Mouse (Mus musculus): ENCODE measurements around the gene Fanci. TPM values are rescaled to one million over a fixed set of nuclear protein-coding genes. Genes with fewer than 3 reads are reported as not detected.

Gene Fanci
- polyA plus RNA-seq, 1 experiment = 0.17 TPM

- H3K36me3 ChIP-seq (ENCODE audit: control insufficient read depth, insufficient read depth, low read length) = no peaks in the 10 kb centered on the region
- WGBS = 95% methylated on average over 10 of the region's 10 CpGs
- H3K27ac ChIP-seq (ENCODE audit: insufficient read depth, low read depth, low read length) = no peak overlapping the region
- H3K4me3 ChIP-seq (ENCODE audit: insufficient read depth, low read depth, low read length) = no peak overlapping the region
- H3K4me1 ChIP-seq (ENCODE audit: control insufficient read depth, insufficient read depth, low read length) = no peaks in the 10 kb centered on the region
- no peak for TF ChIP-seq POLR2A (IDR thresholded peaks at IDR 0.05; ENCODE audit: low read depth, low read length)
- TF ChIP-seq CTCF (conservative IDR thresholded peaks at IDR 0.05; ENCODE audit: insufficient read depth, insufficient read length, low read depth, low read length) = no peak
- no peaks in the 10 kb centered on the region for H3K27me3 ChIP-seq (replicated peaks; ENCODE audit: control insufficient read depth, insufficient read depth, low read length)
- no peak for DNase-seq
Measured at GRCm38 (mm10) chr7:79422876-79423275, 31.1 kb downstream of the Fanci start.

- Histone ChIP-seq H3K27ac (ENCODE audit: insufficient read depth, low read depth, low read length) (no peak overlapping the region), H3K4me1 (ENCODE audit: control insufficient read depth, insufficient read depth, low read length) (no peaks in the 10 kb centered on the region), H3K27me3 (replicated peaks; ENCODE audit: control insufficient read depth, insufficient read depth, low read length) (no peaks in the 10 kb centered on the region), H3K36me3 (ENCODE audit: control insufficient read depth, insufficient read depth, low read length) (no peaks in the 10 kb centered on the region), H3K4me3 (ENCODE audit: insufficient read depth, low read depth, low read length) (no peak overlapping the region)
- 88% methylated on average over 10 of the region's 10 CpGs for WGBS
- DNase-seq = no peak
- TF ChIP-seq POLR2A (IDR thresholded peaks at IDR 0.05; ENCODE audit: low read depth, low read length) = no peak
- TF ChIP-seq CTCF (conservative IDR thresholded peaks at IDR 0.05; ENCODE audit: insufficient read depth, insufficient read length, low read depth, low read length) = no peak
Measured at GRCm38 (mm10) chr7:79425804-79426203, 34.1 kb downstream of the Fanci start.

- Histone ChIP-seq H3K27ac (ENCODE audit: insufficient read depth, low read depth, low read length) (no peak overlapping the region), H3K4me1 (ENCODE audit: control insufficient read depth, insufficient read depth, low read length) (no peaks in the 10 kb centered on the region), H3K27me3 (replicated peaks; ENCODE audit: control insufficient read depth, insufficient read depth, low read length) (no peaks in the 10 kb centered on the region), H3K36me3 (ENCODE audit: control insufficient read depth, insufficient read depth, low read length) (no peaks in the 10 kb centered on the region), H3K4me3 (ENCODE audit: insufficient read depth, low read depth, low read length) (no peak overlapping the region)
- DNase-seq = no peak
- WGBS = 64% methylated on average over 5 of the region's 5 CpGs
- TF ChIP-seq CTCF (conservative IDR thresholded peaks at IDR 0.05; ENCODE audit: insufficient read depth, insufficient read length, low read depth, low read length) = no peak
- no peak for TF ChIP-seq POLR2A (IDR thresholded peaks at IDR 0.05; ENCODE audit: low read depth, low read length)
Measured at GRCm38 (mm10) chr7:79428243-79428642, 36.5 kb downstream of the Fanci start.

GRCm38 (mm10) chr7:79440035-79440434 lies 48.3 kb downstream of the Fanci start:
- Histone ChIP-seq H3K27me3 (replicated peaks; ENCODE audit: control insufficient read depth, insufficient read depth, low read length) (no peaks in the 10 kb centered on the region), H3K4me1 (ENCODE audit: control insufficient read depth, insufficient read depth, low read length) (no peaks in the 10 kb centered on the region), H3K36me3 (ENCODE audit: control insufficient read depth, insufficient read depth, low read length) (no peaks in the 10 kb centered on the region), H3K4me3 (ENCODE audit: insufficient read depth, low read depth, low read length) (no peak overlapping the region), H3K27ac (ENCODE audit: insufficient read depth, low read depth, low read length) (no peak overlapping the region)
- WGBS = 81% methylated on average over 2 of the region's 2 CpGs
- TF ChIP-seq POLR2A (IDR thresholded peaks at IDR 0.05; ENCODE audit: low read depth, low read length) (no peak), CTCF (conservative IDR thresholded peaks at IDR 0.05; ENCODE audit: insufficient read depth, insufficient read length, low read depth, low read length) (no peak)
- DNase-seq = no peak

GRCm38 (mm10) chr7:79447048-79447447 lies 55.3 kb downstream of the Fanci start:
- H3K4me1 ChIP-seq (ENCODE audit: control insufficient read depth, insufficient read depth, low read length) = no peaks in the 10 kb centered on the region
- 96% methylated on average over 2 of the region's 2 CpGs for WGBS
- no peaks in the 10 kb centered on the region for H3K27me3 ChIP-seq (replicated peaks; ENCODE audit: control insufficient read depth, insufficient read depth, low read length)
- no peak overlapping the region for H3K27ac ChIP-seq (ENCODE audit: insufficient read depth, low read depth, low read length)
- peaks cover 3% of the 10 kb centered on the region for H3K36me3 ChIP-seq (ENCODE audit: control insufficient read depth, insufficient read depth, low read length)
- no peak overlapping the region for H3K4me3 ChIP-seq (ENCODE audit: insufficient read depth, low read depth, low read length)
- no peak for DNase-seq
- TF ChIP-seq CTCF (conservative IDR thresholded peaks at IDR 0.05; ENCODE audit: insufficient read depth, insufficient read length, low read depth, low read length) (no peak), POLR2A (IDR thresholded peaks at IDR 0.05; ENCODE audit: low read depth, low read length) (no peak)

GRCm38 (mm10) chr7:79447486-79447885 lies 55.8 kb downstream of the Fanci start:
- Histone ChIP-seq H3K27ac (ENCODE audit: insufficient read depth, low read depth, low read length) (no peak overlapping the region), H3K4me3 (ENCODE audit: insufficient read depth, low read depth, low read length) (no peak overlapping the region), H3K4me1 (ENCODE audit: control insufficient read depth, insufficient read depth, low read length) (no peaks in the 10 kb centered on the region), H3K36me3 (ENCODE audit: control insufficient read depth, insufficient read depth, low read length) (peaks cover 6% of the 10 kb centered on the region), H3K27me3 (replicated peaks; ENCODE audit: control insufficient read depth, insufficient read depth, low read length) (no peaks in the 10 kb centered on the region)
- TF ChIP-seq CTCF (conservative IDR thresholded peaks at IDR 0.05; ENCODE audit: insufficient read depth, insufficient read length, low read depth, low read length) (no peak), POLR2A (IDR thresholded peaks at IDR 0.05; ENCODE audit: low read depth, low read length) (no peak)
- no peak for DNase-seq
- 95% methylated on average over 3 of the region's 3 CpGs for WGBS

- WGBS = 92% methylated on average over 10 of the region's 10 CpGs
- no peaks in the 10 kb centered on the region for H3K27me3 ChIP-seq (replicated peaks; ENCODE audit: control insufficient read depth, insufficient read depth, low read length)
- no peak overlapping the region for H3K4me3 ChIP-seq (ENCODE audit: insufficient read depth, low read depth, low read length)
- H3K27ac ChIP-seq (ENCODE audit: insufficient read depth, low read depth, low read length) = no peak overlapping the region
- peaks cover 4% of the 10 kb centered on the region; the same call in 1 of the 2 replicates for H3K4me1 ChIP-seq (ENCODE audit: control insufficient read depth, insufficient read depth, low read length)
- no peak for TF ChIP-seq CTCF (conservative IDR thresholded peaks at IDR 0.05; ENCODE audit: insufficient read depth, insufficient read length, low read depth, low read length)
- no peak for TF ChIP-seq POLR2A (IDR thresholded peaks at IDR 0.05; ENCODE audit: low read depth, low read length)
- H3K36me3 ChIP-seq (ENCODE audit: control insufficient read depth, insufficient read depth, low read length) = no peaks in the 10 kb centered on the region; the same call in none of the 2 replicates
- DNase-seq = no peak
Measured at GRCm38 (mm10) chr7:79461721-79462120, 70.0 kb downstream of the Fanci start.

Data from kidney, adult 2 months (tissue).